Mouse (Mus musculus) right cerebral cortex, postnatal 4 days (tissue): ENCODE measurements around the gene Synm.
A peak's percentile ranks its signal among the peaks of the same experiment; 100 is the strongest.

Experiments used
- DNase-seq: peaks from one replicate; pipeline ENCODE4 v3.0.0-alpha.2; 2022

The Synm gene

GRCm38 (mm10) chr7:67759629-67759995 lies at the start of gene Synm:
Gene Synm (minus strand): TSS chr7:67759742.
- peak; percentile 96 for DNase-seq

- DNase-seq: no peak
Measured at GRCm38 (mm10) chr7:67803857-67804215, 44.3 kb upstream of the Synm start.

GRCm38 (mm10) chr7:67803015-67803856 lies 43.7 kb upstream of the Synm start:
- peak; percentile 92 for DNase-seq

- no peak for DNase-seq
Measured at GRCm38 (mm10) chr7:67801022-67801421, 41.5 kb upstream of the Synm start.

GRCm38 (mm10) chr7:67800547-67800946 lies 41.0 kb upstream of the Synm start:
- DNase-seq: no peak

GRCm38 (mm10) chr7:67798476-67798875 lies 38.9 kb upstream of the Synm start:
- no peak for DNase-seq

- no peak for DNase-seq
Measured at GRCm38 (mm10) chr7:67797065-67797464, 37.5 kb upstream of the Synm start.

- no peak for DNase-seq
Measured at GRCm38 (mm10) chr7:67793449-67793848, 33.9 kb upstream of the Synm start.

- no peak for DNase-seq
Measured at GRCm38 (mm10) chr7:67791256-67791655, 31.7 kb upstream of the Synm start.

GRCm38 (mm10) chr7:67788713-67789112 lies 29.2 kb upstream of the Synm start:
- peak; percentile 55 for DNase-seq

GRCm38 (mm10) chr7:67787861-67788260 lies 28.3 kb upstream of the Synm start:
- DNase-seq: no peak

GRCm38 (mm10) chr7:67776636-67777305 lies 17.2 kb upstream of the Synm start:
- peak; percentile 16 for DNase-seq

- no peak for DNase-seq
Measured at GRCm38 (mm10) chr7:67775623-67776022, 16.1 kb upstream of the Synm start.

- DNase-seq: no peak
Measured at GRCm38 (mm10) chr7:67772231-67772630, 12.7 kb upstream of the Synm start.

GRCm38 (mm10) chr7:67769487-67769886 lies 9.9 kb upstream of the Synm start:
- DNase-seq: no peak

GRCm38 (mm10) chr7:67768125-67768524 lies 8.6 kb upstream of the Synm start:
- DNase-seq: no peak

- no peak for DNase-seq
Measured at GRCm38 (mm10) chr7:67763625-67764024, 4.1 kb upstream of the Synm start.

GRCm38 (mm10) chr7:67758858-67759628 lies 499 bp downstream of the Synm start:
- peak; percentile 67 for DNase-seq

GRCm38 (mm10) chr7:67758506-67758857 lies 1.1 kb downstream of the Synm start:
- no peak for DNase-seq

GRCm38 (mm10) chr7:67756636-67757035 lies 2.9 kb downstream of the Synm start:
- DNase-seq: no peak

GRCm38 (mm10) chr7:67755366-67755765 lies 4.2 kb downstream of the Synm start:
- no peak for DNase-seq

- DNase-seq: no peak
Measured at GRCm38 (mm10) chr7:67754606-67755005, 4.9 kb downstream of the Synm start.

GRCm38 (mm10) chr7:67749441-67750239 lies 9.9 kb downstream of the Synm start:
- no peak for DNase-seq
